Mouse (Mus musculus) thymus, postnatal 0 days (tissue): ENCODE results near the gene Gsap. TPM values are rescaled to one million over a fixed set of nuclear protein-coding genes. Genes with fewer than 3 reads are reported as not detected.
"Not testable (repeated sequence)": the region's sequence is repeated elsewhere in the genome, so short reads cannot be mapped to it uniquely, and the experiment has no call there.

ENCODE experiments used
- DNase-seq: peaks from one replicate; pipeline ENCODE4 v3.0.0-alpha.2; 2015; ENCODE audit warnings: low spot score
- polyA plus RNA-seq: library from polyadenylated mRNA; unstranded; fragments of >200 nt; fragmentation: Nextera tagmentation; extraction: Ambion mirVana; gene quantifications from 2 replicates; pipeline ENCODE4 v1.2.1, GENCODE M21; 2015

Gsap gene
- polyA plus RNA-seq, 1 experiment from 2014 or later, result 1.9 TPM

DNA sequence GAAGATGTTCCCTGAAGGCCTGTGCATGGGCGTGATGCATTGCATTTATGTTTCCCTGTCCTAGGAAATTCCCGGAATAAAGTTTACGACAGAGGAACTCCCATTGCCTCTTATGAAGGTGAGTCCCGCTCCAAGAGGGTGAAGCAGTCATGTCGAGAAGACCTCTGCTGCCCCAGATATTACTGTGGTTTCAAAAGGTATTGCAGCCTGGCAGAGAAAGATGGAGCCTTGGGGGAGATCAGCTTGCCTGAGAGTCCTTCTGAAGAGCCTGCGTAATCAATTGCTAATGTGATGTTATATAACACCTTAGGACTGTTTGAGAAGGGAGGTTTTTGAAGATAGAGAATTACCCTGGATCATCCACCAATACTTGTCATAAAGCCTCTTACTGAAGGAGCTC, 71.8 kb downstream of the Gsap start:
- DNase-seq, result peak; percentile 34

- DNase-seq, result no peak
These were observed 74.7 kb downstream of the Gsap start for GRCm38 (mm10) chr5:21260746-21261145.

GRCm38 (mm10) chr5:21261202-21261844, 75.3 kb downstream of the Gsap start:
- DNase-seq, result no peak

- DNase-seq, result no peak
These were observed 77.4 kb downstream of the Gsap start for GRCm38 (mm10) chr5:21263202-21264055.

DNA sequence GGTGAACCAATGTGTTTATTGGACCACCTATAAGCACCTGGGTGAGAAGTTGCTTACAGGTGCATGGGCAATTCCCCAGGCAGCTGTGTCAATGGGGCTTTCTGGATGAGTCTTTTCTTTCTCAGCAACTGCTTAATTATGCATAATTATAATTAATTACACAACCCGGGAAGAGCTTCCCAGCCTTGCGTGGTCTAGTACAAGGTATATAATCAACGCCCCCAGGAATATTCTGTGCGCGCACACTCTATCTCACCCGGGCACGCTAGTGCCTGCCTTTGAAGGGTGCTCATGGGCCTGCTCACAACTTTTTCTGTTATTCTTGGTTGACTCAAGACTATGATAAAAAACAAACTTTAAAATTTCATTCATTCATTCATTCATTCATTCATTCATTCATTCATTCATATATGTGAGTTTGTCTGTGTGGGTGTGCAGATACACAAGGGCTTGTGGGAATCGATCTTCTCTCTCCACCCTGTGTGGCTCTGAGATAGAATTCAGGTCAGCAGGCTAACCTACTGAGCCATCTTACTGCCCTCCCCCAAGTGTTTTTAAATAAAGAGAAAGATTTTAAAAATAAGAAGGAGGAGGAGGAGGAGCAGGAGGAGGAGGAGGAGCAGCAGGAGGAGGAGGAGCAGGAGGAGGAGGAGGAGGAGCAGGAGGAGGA, 78.4 kb downstream of the Gsap start:
- DNase-seq, result no peak

DNA sequence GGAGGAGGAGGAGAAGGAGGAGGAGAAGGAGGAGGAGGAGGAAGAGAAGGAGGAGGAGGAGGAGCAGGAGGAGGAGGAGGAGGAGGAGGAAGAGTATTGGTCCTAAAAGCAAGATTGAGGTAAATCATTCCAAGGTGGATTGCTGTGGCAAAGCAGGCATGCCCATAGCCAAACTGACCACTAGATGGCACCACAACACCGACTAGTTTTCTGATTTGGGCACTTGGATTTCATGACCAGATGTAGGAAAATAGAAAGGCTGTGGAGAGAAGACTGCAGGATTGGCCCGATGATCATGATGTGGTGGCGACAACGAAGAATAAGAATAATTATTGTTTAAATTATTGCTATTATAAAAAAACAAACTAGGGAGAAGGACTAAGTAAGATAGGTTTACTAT, 79.0 kb downstream of the Gsap start:
- DNase-seq, result peak; percentile 75

DNA sequence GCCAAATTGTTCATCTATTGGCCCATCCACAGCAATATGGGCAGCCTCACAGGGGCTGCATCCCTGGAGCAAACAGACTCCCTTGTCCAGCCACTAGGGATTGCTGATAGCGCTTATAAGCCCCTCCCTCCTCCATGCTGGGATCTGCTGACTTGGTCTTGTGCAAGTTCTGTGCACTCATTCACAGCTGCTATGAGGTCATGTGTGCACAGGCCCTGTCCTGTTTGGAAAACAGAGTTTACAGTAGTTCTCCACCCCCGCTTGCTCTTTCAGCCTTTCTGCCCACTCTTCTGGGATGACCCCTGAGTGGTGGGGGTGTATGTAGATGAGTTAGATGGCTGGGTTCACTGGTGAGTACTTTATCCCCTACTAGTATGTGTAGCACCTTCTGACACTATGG, 81.0 kb downstream of the Gsap start:
- DNase-seq, result no peak

- no peak for DNase-seq
These were observed 83.4 kb downstream of the Gsap start for GRCm38 (mm10) chr5:21269446-21269845.

GRCm38 (mm10) chr5:21270756-21271155, 84.7 kb downstream of the Gsap start:
- DNase-seq, result no peak

- no peak for DNase-seq
These were observed 85.6 kb downstream of the Gsap start for GRCm38 (mm10) chr5:21271386-21272354.

DNA sequence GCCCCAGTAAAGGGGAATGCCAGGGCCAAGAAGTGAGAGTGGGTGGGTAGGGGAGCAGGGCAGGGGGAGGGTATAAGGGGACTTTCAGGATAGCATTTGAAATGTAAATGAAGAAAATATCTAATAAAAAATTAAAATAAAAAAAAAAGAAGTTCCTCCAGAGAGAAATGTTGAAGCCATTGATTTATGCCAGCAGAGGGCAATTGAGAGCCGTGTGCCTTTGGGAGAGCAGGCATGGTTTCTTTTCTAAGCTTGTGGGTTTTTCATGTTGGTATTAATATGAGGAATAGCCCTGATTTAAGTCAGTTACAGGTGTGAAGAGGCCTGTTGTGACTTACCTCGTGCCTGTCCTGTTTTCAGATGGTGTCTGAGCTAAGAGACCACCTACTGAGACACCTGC, 91.6 kb downstream of the Gsap start:
- not testable (repeated sequence) for DNase-seq

- no peak for DNase-seq
These were observed 97.5 kb downstream of the Gsap start for GRCm38 (mm10) chr5:21283356-21284062.

DNA sequence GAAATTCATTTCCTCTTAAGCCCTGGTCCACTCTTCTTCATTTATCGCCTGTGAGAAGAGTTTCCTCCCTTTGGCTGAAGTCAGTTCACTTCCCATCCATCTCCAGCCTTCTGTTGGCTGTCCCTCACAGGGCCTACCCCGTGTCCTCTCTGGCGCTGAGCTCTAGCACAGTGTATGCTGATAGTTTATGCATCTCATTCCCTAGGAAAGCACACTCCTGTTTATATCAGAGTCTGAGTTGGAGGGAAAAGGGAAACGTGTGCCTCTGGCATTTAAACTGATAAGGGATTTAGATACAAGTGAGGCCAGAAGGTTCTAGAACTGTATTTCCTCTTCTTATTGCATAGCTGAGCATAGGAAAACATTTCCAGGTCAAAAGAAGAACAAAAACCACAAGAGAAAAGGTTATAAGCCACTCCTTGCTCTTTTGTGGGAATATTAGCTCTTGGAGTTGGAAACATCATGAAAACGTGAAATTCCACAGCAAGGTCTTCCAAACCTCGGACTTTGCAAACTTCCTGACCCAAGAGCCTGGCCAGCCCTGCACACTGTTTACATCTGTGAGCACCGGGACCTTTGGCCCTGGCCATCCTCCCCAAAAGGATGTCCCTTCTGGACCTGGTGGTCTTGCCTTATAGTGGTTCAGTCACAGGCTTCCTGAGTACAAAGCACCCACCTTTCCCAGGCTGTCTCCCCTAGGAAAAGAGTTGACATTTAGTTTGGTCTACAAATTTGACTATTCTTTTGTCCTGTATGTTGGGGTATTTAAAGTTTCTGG, 102.8 kb downstream of the Gsap start:
- DNase-seq, result no peak

DNA sequence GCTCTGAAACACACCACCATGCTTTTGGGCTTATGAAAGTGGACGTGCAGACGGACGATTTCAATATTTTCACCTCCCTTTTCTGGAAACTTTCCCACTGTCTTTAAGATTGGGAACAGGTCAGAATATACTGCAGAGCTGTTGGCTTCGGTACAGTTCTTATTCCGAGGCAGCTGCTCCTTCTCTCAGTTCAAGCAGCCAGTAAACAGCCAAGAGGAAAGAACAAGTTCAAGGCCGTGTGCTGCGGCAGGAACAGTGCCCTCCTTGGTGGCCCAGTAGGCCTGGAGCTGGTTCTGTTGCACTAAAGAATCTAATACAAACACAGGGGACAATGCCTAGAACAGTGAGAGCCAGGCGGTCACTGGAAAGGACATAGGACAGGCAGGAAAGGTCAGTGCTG, 104.5 kb downstream of the Gsap start:
- DNase-seq, result no peak

- DNase-seq, result no peak
These were observed 109.6 kb downstream of the Gsap start for GRCm38 (mm10) chr5:21295683-21296082.

- no peak for DNase-seq
These were observed 113.2 kb downstream of the Gsap start for GRCm38 (mm10) chr5:21299076-21299755.

- no peak for DNase-seq
These were observed 114.0 kb downstream of the Gsap start for GRCm38 (mm10) chr5:21300058-21300457.

- no peak for DNase-seq
These were observed 115.0 kb downstream of the Gsap start for GRCm38 (mm10) chr5:21301011-21301410.

DNA sequence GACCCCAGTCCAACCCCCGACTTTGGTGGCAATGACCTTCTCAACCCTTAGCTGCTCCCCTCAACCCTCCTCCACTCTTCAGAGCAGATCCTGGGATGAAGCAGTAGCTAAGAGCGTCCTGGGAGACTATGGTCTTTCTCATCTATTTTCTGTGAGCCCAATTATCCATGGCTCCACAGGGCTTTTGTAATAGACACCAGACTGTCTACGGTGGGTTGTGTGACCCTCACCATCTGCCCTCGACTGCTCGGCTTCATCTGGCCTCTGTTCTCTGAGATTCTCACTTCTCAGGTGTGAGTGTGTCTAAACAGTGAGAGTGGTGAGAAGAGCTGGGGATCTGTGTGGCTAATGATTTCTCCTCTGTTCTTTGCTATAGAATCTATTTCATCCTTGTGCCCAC, 121.1 kb downstream of the Gsap start:
- no peak for DNase-seq
